Mouse (Mus musculus) CD8-positive naive resting alpha-beta T cell, adult 2 months (primary cell): ENCODE measurements around the gene Zbtb24.

Experiments used
- DNase-seq, 2 experiments: peaks; one replicate each; pipeline ENCODE4 v3.0.0; 2022; ENCODE audit warnings: low read depth in 2 of 2, low spot score in 2 of 2

Zbtb24 gene

DNA sequence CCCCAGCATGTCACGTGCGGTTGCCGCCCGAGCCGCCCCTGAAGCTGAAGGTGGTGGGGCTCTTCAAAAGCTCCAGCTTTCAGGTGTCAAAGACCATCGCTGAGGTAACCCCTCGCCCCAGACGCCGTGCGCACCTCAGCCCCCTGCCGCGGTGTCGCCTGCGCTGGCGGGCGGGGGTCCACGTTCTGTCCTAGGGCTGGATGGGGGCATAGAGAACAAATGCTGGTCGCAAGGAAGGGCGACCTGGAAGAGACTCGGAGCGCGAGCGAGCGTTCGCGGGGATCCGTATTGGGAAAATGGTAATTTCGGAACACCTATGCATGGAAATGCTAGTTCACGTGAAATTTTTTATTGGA, 40.3 kb downstream of the Zbtb24 start:
- DNase-seq, result no peak

DNA sequence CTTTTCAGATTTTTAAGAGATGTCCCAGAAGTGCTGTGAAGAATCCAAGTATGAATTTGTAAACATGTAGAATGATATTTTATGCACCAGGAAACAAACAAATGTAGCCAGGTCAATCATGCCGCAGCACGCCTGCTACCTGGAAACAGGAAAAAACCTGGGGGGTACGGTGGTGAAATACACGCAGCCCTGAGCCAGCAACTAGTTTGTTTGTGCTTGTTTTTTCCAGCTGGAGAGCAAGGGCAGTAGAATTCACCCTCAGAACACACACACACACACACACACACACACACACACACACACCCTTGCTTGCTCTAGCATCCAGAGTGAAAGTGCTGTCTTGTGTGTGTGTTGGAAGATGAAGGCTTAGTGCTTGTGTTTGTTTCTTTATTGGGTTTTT, 40.9 kb downstream of the Zbtb24 start:
- no peak for DNase-seq

DNA sequence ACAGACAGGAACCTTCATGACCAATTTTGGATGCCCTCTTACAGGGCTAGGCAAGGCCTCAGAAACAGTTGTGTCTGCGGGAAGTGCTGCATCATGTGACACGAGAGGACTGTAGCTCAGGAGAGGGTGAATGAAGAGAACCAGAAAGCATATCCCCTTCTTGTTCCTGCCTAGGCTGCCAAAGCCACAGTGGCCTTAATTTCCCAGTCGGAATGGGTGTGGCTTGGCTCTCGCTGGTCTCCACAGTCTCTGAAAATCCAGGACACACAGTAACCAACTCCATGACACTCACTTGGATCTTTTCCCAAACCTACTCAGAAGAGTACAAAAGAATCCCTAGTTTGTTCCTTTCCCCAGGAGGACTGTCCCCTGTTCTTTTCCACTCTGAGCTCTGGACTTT, 50.8 kb downstream of the Zbtb24 start:
- DNase-seq, result no peak

DNA sequence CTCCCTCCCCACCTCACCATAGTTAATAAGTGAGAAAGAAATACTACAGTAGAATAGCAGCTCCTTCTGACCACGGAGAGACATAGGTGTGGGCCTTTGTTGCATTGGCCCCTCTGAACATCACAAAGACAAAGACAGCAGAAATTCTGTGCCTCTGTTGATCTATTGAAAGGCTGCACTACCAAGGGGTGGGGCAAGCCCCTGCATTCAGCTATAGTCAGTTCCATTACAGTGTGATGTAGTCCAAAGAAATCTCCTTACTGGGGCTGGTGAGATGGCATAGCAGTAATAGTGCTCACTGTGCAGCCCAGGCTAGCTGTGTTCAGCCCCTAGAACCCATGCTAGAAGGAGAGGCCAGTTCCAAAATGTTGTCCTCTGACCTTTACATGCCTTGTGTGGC, 54.8 kb downstream of the Zbtb24 start:
- no peak for DNase-seq

DNA sequence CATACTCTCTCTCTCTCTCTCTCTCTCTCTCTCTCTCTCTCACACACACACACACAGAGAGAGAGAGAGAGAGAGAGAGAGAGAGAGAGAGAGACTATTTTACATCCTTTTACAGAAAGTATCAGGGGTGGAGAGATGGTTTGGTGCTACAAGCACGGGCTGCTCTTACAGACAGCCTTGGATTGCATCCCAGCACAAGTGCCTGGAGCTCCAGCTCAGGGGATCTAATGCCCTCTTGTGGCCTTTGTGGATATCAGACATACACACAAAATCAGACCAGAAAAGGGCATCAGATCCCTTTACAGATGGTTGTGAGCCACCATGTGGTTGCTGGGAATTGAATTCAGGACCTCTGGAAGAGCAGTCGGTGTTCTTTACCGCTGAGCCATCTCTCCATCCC, 55.3 kb downstream of the Zbtb24 start:
- peak; percentile 43 to 62 for DNase-seq

DNA sequence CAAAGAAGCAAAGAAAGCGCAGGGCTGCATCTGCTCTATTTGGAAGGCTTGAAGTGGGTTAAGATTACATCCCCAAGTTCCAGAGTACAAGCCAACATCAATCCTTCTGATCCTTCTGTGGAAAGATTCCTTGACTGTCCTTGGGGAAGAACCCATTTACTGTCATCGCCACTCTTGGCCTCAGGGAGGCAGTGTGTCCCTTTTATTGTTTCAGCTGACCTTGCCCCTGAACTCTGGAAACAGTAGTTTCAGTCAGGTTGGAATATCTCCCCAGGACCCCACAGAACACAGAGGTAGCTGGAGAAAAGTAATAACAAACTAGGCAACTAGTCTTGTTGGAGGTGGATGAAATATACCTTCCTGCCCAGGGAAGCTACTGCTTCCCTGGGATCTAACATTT, 59.0 kb downstream of the Zbtb24 start:
- DNase-seq, result no peak

DNA sequence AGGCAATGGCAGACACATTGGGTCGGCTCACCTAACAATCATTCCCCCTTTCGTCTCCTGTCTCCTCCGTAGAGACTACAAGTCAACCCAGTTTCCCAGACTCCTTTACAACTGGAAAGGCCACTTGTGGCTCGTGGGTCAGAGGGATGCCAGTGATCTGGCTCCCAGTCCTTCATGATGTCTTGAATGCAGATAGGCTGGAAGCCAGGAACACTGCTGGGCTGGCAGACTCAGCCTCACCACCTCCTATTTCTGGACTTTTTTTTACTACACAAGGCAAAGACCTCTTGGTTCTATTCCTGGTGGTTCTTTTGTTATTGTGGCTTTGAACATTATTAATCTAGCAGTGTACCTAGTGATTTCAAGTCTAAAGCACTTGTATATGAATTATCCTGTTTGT, 64.1 kb downstream of the Zbtb24 start:
- no peak for DNase-seq

DNA sequence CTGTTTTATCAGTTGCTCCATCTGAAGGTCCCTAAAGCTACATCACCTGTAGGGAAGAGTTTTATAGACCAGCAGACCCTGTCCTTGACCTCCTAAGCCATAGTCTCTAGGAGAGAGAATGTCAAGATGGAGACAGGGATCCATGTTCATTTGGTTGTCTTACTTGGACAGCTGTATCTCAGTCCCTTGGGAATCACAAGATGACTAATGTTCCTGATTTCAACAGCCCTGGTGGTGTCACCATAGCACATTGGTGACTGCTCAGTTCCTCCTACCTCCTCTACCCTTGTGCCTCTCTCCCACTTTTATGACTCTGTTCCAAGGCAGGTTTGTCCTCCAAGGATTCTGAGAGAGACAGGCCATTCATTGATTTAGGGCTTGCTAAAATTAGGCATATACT, 64.7 kb downstream of the Zbtb24 start:
- no peak for DNase-seq
